Mouse (Mus musculus) urinary bladder, postnatal 36 days (tissue): ENCODE data around the gene Gm26741.

ENCODE experiments used
- DNase-seq, 2 experiments: peaks; one replicate each; pipeline ENCODE4 v3.0.0; 2022; ENCODE audit warnings: low spot score in 2 of 2, mixed read lengths in 1 of 2

Gm26741 gene

DNA sequence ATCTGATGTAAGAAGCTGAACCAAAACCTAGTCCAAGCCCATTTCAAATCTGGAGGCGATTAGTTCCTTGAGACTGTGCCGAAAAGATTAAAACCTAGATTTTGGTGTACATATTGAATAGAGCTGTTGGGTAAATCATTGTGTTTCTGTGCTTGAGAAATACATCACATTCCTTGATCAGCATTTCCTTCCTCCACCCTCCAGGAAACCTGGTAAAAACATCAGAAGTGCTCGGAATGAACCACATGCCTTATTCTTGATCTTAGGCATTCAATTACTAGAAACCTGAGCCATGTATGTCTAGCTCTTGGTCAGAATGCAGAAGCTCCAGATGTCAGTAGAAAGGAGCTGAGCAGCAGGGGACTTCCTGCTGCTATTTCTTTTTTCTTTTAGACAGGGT is 30.9 kb downstream of the Gm26741 start:
- no peak for DNase-seq

DNA sequence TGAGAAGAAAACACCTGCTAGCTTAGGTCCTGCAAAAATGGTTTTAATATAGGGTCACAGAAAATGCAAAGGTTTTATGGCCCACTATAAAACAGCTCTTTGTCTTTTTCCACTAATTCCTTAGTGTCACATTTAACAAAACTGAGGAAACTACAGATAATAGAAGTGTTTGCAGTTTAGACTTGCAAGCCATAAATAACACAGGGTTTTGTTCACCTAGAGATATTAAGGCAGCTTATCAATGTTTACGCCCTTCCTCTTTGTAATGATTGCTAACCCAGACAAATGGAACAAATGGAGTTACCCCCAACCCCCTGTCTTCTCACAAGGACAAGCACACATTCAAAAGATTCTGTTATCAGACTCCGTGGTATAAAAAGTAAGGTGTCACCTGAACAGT is 32.6 kb downstream of the Gm26741 start:
- no peak for DNase-seq

DNA sequence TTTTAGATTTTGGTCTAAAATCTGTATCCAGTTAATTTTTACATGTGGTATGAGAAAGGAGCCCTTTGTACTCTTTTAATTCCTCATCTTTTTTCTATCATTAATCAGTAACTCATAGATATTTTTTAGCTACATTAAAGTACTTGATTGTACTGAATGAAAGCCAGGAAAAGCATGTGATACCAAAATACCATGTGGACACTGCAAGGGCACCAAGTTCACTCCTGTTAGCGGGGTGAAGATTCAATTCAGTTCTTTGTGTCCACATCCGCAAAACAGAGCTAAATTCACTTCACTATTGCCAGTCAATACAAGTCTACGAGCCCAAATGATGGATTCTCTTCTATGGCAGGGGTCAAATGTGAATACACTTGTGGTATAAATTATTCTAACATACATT is 38.1 kb downstream of the Gm26741 start:
- no peak for DNase-seq

DNA sequence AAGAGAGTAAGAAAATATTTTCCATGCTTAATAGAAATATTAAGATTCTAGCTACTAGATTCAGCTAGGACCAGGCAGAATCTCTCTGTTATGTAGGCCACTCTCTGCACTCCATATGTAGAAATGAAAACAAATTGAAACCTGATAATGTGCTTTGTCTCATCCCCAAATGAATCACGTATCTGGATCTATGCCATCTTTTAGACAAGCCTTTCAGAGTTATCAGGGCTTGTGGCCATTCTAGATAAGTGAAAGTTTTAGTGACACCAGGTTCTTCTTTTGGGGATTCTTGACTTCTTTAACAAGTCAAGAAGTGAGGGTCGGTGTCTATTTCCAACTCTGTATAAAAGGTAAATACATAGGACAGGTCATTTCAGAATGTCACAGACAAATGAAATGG is 40.1 kb downstream of the Gm26741 start:
- no peak for DNase-seq

DNA sequence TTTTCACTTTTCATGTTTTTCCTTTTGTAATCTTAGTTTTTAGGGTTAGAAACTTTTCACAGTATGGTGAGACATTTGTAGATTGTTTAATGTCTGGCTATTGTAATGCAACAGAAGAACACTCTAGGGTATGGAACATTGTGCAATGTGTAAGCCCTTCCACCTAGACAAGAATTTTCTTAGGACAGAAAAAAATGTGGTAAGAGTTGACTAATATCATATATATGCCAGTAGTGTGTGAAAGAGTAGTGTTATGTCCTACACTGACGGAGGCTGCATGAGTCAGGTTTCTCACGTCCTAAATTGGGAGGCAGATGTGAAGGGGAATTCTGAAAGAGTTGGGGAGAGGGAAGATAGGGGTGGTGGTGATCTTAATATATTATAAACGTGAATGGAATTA is 41.2 kb downstream of the Gm26741 start:
- DNase-seq = no peak

DNA sequence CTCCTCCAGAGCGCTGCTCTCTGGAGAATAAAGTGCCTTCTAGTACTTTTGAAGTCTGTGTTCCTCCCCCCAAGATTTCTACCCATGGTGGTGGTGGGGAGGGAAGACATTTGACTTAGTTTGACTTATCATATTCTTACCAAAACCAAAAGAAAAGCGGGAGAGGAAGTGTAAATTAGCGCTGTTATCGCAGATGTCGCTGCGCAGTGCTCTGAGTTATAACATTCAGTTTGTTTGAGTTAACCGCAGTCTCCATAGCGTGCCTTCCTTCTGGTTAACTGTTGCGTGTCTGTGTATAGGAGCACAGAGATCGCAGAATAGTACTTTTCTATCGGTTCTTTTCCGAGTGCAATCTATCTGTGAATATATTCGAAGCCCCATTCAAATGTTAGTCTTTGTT is 46.6 kb downstream of the Gm26741 start:
- DNase-seq = no peak

DNA sequence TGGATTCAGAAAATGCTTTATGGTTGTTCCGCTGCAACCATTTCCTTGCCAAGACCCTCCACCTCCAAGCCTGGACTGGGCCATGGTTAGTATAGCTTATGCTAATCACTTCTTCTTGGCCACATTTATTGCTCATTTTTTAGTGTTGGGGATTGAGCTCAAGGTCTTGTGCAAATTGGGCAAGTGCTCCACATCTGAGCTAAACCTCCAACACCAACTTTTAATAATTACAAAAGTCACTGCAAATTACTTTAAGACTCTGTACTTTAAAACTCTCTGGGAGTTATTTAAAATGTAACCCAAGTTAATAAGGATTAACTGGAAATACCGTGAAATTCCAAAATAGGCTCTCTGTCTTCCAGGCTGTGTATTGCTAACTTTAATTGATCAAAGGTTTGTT is 49.0 kb downstream of the Gm26741 start:
- DNase-seq = no peak
